Mouse (Mus musculus): Measurements from ENCODE around the gene Cgnl1.

GRCm38 (mm10) chr9:71660540-71660939 is 110.9 kb downstream of the Cgnl1 start:
- TF ChIP-seq CTCF (conservative IDR thresholded peaks at IDR 0.05; ENCODE audit: insufficient read depth, insufficient read length, low read depth, low read length) (no peak), POLR2A (IDR thresholded peaks at IDR 0.05; ENCODE audit: low read depth, low read length) (no peak)

Data from kidney, adult 2 months (tissue).